Mouse (Mus musculus) kidney, adult 2 months (tissue): ENCODE results near the gene Krtcap3.

Experiments
- CTCF ChIP-seq: fragments of 200-500 bp; conservative IDR thresholded peaks from 2 replicates; pipeline ENCODE4 v1.5.1; 2011; ENCODE audit warnings: low read depth, mild to moderate bottlenecking, control low read depth, low read length, moderate library complexity, mixed read lengths; ENCODE audit not compliant: insufficient read depth, insufficient read length
- POLR2A ChIP-seq: fragments of 200-500 bp; IDR thresholded peaks from one replicate; pipeline ENCODE4 v1.6.1; 2011; ENCODE audit warnings: low read depth, low read length, control low read depth

GRCm38 (mm10) chr5:31219474-31219873 lies 32.0 kb upstream of the Krtcap3 start:
- TF ChIP-seq CTCF (no peak), POLR2A (no peak)
